Mouse (Mus musculus) gastrocnemius, postnatal 36 days (tissue): ENCODE data around the gene Entpd5. TPM values are rescaled to one million over a fixed set of nuclear protein-coding genes. Genes with fewer than 3 reads are reported as not detected.
A peak's percentile ranks its signal among the peaks of the same experiment; 100 is the strongest.

ENCODE experiments used
- DNase-seq, 2 experiments: peaks; one replicate each; pipeline ENCODE4 v3.0.0; 2022
- intact Hi-C: fragments of 180-260 bp; cut with DNase I; formaldehyde crosslinking; loops from one replicate; pipeline ENCODE4 v1.15.1; 2025
- long read RNA-seq, 2 experiments: library from polyadenylated mRNA; stranded (forward); transcript quantifications; one replicate each; pipeline ENCODE4 v2.0.0; 2021
- total RNA-seq, 2 experiments: library from RNA; stranded (reverse); gene quantifications; 2 replicates each; pipeline ENCODE4 v1.2.3; 2021

The Entpd5 gene
- total RNA-seq = 10 to 100 TPM; 10.8 to 13.5 TPM
- long read RNA-seq, experiment 1, full-length matches to known transcripts = 2 of 5 reads
- long read RNA-seq, experiment 1, partial matches to known transcripts = 0 of 5 reads
- long read RNA-seq, experiment 1, other reads (novel, unspliced or antisense) = 3 of 5 reads
- long read RNA-seq, experiment 2, full-length matches to known transcripts = 3 of 7 reads
- long read RNA-seq, experiment 2, partial matches to known transcripts = 0 of 7 reads
- long read RNA-seq, experiment 2, other reads (novel, unspliced or antisense) = 4 of 7 reads

- intact Hi-C loops = no loop called here
These were observed at the start of gene Entpd5, which contains the start of gene Bbof1 for GRCm38 (mm10) chr12:84408819-84409507. TSS of gene Entpd5 (minus strand) at chr12:84409029. TSS of gene Bbof1 (plus strand) at chr12:84409071.

DNA sequence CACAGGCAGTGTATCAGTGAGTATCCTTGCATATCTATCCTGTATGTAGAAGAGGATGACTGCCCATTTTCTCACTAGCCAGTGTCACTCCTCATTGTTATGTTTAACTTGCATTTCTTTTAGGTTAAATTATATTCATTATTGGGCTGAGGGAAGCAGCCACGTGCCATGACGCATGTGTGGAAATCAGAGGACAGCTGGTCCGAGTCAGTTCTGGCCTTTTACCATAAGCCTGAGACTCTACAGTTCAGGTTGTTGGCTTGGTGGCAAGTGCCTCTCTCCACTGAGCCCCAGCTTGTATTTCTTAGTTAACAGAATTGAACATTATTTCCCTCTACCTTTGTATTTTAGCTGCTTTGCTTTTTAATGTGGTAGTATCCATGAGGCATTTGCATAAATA is 48.1 kb upstream of the Entpd5 start:
- DNase-seq = no peak
- intact Hi-C loops = no loop called here

More at GRCm38 (mm10) chr12:84408819-84409507, at the start of gene Entpd5, which contains the start of gene Bbof1:
- DNase-seq = peak; percentile 85 to 86

GRCm38 (mm10) chr12:84451801-84452200 is 43.0 kb upstream of the Entpd5 start:
- intact Hi-C loops = loop anchor here (5.0 kb wide), 1 partner anchor 34 kb away; the partner anchor contains the start of gene Rnf113a2
- peak in 1 of 2 experiments; percentile 15 for DNase-seq

- intact Hi-C loops = loop anchor here (5.0 kb wide), 1 partner anchor 34 kb away; the partner anchor contains the start of gene Rnf113a2
- DNase-seq = peak; percentile 90 to 95
These were observed 42.2 kb upstream of the Entpd5 start, which contains the start of the genes Aldh6a1 and Lin52 for GRCm38 (mm10) chr12:84450718-84451646. TSS of gene Aldh6a1 (minus strand) at chr12:84451004. TSS of gene Lin52 (plus strand) at chr12:84451422.

- DNase-seq = peak in 1 of 2 experiments; percentile 11
- intact Hi-C loops = loop anchor here (5.0 kb wide), 1 partner anchor 33 kb away; the partner anchor contains the start of gene Rnf113a2
These were observed 41.5 kb upstream of the Entpd5 start for GRCm38 (mm10) chr12:84450351-84450717.

DNA sequence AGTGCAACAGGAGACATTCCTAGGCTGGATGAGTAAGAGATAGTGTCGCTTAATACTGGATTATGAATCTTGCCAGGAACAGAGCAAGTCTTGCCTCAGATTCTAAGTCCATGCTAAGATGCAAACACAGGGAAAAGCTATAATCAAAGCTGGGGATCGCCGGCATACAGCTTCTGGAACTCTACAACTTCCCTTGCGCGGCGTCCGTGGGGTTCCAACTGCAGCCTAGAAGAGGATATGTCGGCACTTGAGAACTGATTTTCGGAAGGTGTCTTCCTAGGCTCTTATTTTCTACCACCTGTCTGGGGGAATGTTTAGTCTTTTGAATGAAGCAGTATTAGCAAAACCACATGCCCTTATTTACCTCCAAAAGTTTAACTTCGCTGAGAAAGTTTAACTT is 41.1 kb upstream of the Entpd5 start:
- no peak for DNase-seq
- intact Hi-C loops = loop anchor here (5.0 kb wide), 1 partner anchor 33 kb away; the partner anchor contains the start of gene Rnf113a2

DNA sequence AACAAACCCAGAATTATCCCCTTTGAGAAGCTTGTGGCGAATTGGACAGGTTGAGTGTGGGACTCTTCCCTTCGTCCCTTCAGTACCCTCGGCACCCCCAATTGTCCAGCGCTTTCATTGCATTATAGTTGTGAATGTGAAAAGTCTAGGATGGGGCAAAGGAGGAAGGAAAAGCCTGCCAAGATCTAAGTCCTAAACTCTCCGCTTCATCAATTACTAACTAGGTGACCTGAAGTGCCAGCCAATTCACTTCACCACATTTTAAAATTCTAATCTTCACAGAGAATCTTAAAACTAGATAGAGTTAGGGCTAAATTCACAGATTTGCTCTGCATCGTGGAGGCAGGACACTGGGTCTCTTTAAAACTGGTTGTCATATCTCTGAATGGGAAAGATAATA is 39.4 kb upstream of the Entpd5 start:
- intact Hi-C loops = no loop called here
- DNase-seq = no peak

GRCm38 (mm10) chr12:84447386-84447785 is 38.6 kb upstream of the Entpd5 start:
- intact Hi-C loops = no loop called here
- DNase-seq = no peak

GRCm38 (mm10) chr12:84442526-84442925 is 33.7 kb upstream of the Entpd5 start:
- intact Hi-C loops = no loop called here
- DNase-seq = no peak

- intact Hi-C loops = no loop called here
- no peak for DNase-seq
These were observed 29.9 kb upstream of the Entpd5 start for GRCm38 (mm10) chr12:84438697-84439096.

DNA sequence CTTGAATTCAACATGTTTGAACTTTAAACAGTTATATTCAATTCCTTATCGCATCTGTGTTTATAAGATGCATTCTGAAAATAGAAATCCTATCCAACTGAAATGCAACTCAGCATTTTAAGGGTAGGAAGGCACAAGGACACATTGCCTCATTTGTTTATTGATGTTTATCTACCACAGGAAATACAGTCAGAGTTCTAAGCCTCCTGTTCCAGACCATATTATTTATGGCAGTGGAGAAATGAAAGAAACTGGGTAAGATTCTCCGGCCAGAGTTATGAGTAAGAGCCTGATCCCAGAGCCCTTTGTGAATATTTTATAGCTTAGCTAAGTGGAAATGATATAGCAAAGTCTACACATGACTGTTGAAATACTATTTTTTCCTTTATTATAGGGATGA is 21.0 kb upstream of the Entpd5 start:
- no peak for DNase-seq
- intact Hi-C loops = no loop called here

GRCm38 (mm10) chr12:84423990-84424389 is 15.2 kb upstream of the Entpd5 start:
- DNase-seq = no peak

DNA sequence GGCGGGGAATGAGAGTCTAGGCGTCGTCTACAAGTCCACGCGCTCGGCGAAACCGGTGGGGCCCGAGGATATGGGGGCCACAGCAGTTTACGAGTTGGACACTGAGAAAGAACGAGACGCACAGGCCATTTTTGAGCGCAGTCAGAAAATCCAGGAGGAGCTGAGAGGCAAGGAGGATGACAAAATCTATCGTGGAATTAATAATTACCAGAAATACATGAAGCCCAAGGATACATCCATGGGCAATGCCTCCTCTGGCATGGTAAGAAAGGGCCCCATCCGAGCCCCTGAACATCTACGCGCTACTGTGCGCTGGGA is 8.7 kb upstream of the Entpd5 start:
- intact Hi-C loops = loop anchor here (5.0 kb wide), 1 partner anchor 35 kb away; the partner anchor contains the start of genes Aldh6a1 and Lin52
- DNase-seq = no peak

More at GRCm38 (mm10) chr12:84423990-84424389, 15.2 kb upstream of the Entpd5 start:
- intact Hi-C loops = no loop called here

- intact Hi-C loops = loop anchor here (5.0 kb wide), 1 partner anchor 35 kb away; the partner anchor contains the start of genes Aldh6a1 and Lin52
- DNase-seq = peak; percentile 65 to 71
These were observed 8.2 kb upstream of the Entpd5 start, which contains the start of gene Rnf113a2 for GRCm38 (mm10) chr12:84416834-84417604. TSS of gene Rnf113a2 (plus strand) at chr12:84417196.

GRCm38 (mm10) chr12:84407874-84408818 is 683 bp downstream of the Entpd5 start:
- no peak for DNase-seq

GRCm38 (mm10) chr12:84407259-84407658 is 1.6 kb downstream of the Entpd5 start:
- DNase-seq = no peak
- intact Hi-C loops = no loop called here

More at GRCm38 (mm10) chr12:84407874-84408818, 683 bp downstream of the Entpd5 start:
- intact Hi-C loops = no loop called here

GRCm38 (mm10) chr12:84404541-84404940 is 4.3 kb downstream of the Entpd5 start:
- DNase-seq = no peak
- intact Hi-C loops = no loop called here

- DNase-seq = no peak
- intact Hi-C loops = no loop called here
These were observed 5.9 kb downstream of the Entpd5 start for GRCm38 (mm10) chr12:84402923-84403322.
